Mouse (Mus musculus) G1E (cell line): ENCODE results near the gene Hoxd13. TPM values are rescaled to one million over a fixed set of nuclear protein-coding genes. Genes with fewer than 3 reads are reported as not detected.

ENCODE experiments used
- ATAC-seq: 2 replicates; pipeline ENCODE4 v1.8.0; 2016; ENCODE audit warnings: mild to moderate bottlenecking; ENCODE audit not compliant: insufficient number of reproducible peaks, poor library complexity, low FRiP score, severe bottlenecking; ENCODE audit errors: extremely low read depth
- DNase-seq: peaks from one replicate; pipeline ENCODE4 v3.0.0; 2012; ENCODE audit warnings: low spot score
- H3K27me3 ChIP-seq: 2 replicates; pipeline ENCODE4 v1.6.1; 2012; ENCODE audit warnings: mild to moderate bottlenecking, low read length, inconsistent platforms; ENCODE audit not compliant: insufficient read depth
- H3K36me3 ChIP-seq: replicated peaks from 2 replicates; pipeline ENCODE3; 2012; ENCODE audit warnings: mild to moderate bottlenecking, inconsistent platforms
- H3K4me1 ChIP-seq: 2 replicates; pipeline ENCODE4 v1.6.1; 2012; ENCODE audit warnings: low read depth, low read length, inconsistent platforms, mixed read lengths; ENCODE audit not compliant: insufficient read depth
- H3K4me3 ChIP-seq: 2 replicates; pipeline ENCODE4 v1.5.1; 2012; ENCODE audit warnings: low read depth, mild to moderate bottlenecking, inconsistent platforms, low read length, moderate library complexity, mixed read lengths
- H3K9me3 ChIP-seq: replicated peaks from 2 replicates; pipeline ENCODE4 v1.6.1; 2012; ENCODE audit warnings: inconsistent platforms
- CTCF ChIP-seq: IDR thresholded peaks from 2 replicates; pipeline ENCODE4 v1.5.1; 2012; ENCODE audit warnings: low read depth, low read length, inconsistent platforms, mixed read lengths
- GATA1 ChIP-seq: IDR thresholded peaks from 2 replicates; pipeline ENCODE4 v1.6.1; 2012; ENCODE audit warnings: borderline replicate concordance, low read length, inconsistent platforms, mixed read lengths
- GATA2 ChIP-seq: IDR thresholded peaks from 2 replicates; pipeline ENCODE4 v1.6.1; 2012; ENCODE audit warnings: low read depth, low read length, inconsistent platforms, borderline replicate concordance
- POLR2AphosphoS5 ChIP-seq: IDR thresholded peaks from 2 replicates; pipeline ENCODE4 v1.6.1; 2012; ENCODE audit warnings: low read depth, low read length, inconsistent platforms; ENCODE audit not compliant: insufficient replicate concordance
- TAL1 ChIP-seq: conservative IDR thresholded peaks from 2 replicates; pipeline ENCODE4 v1.6.1; 2012; ENCODE audit warnings: low read depth, low read length, inconsistent platforms, mixed read lengths
- polyA plus RNA-seq: library from polyadenylated mRNA; stranded (reverse); fragments of >175 nt; gene quantifications from 2 replicates; pipeline ENCODE4 v1.2.3, GENCODE M21; 2012
- total RNA-seq, 2 experiments: library from RNA; stranded (forward) in 1 of 2; stranded (reverse) in 1 of 2; fragments of 200-1000 nt in 1 of 2; fragments of >200 nt in 1 of 2; fragmentation: Nextera tagmentation in 1 of 2; gene quantifications; 2 replicates each; pipeline ENCODE4 v1.2.3; 2014 to 2017

The Hoxd13 gene
- total RNA-seq (2014; fragmentation: Nextera tagmentation) (not detected in 2 replicates), total RNA-seq (2017) (0.05 and 0.17 TPM in 2 replicates), polyA plus RNA-seq (not detected in 2 replicates)

DNA sequence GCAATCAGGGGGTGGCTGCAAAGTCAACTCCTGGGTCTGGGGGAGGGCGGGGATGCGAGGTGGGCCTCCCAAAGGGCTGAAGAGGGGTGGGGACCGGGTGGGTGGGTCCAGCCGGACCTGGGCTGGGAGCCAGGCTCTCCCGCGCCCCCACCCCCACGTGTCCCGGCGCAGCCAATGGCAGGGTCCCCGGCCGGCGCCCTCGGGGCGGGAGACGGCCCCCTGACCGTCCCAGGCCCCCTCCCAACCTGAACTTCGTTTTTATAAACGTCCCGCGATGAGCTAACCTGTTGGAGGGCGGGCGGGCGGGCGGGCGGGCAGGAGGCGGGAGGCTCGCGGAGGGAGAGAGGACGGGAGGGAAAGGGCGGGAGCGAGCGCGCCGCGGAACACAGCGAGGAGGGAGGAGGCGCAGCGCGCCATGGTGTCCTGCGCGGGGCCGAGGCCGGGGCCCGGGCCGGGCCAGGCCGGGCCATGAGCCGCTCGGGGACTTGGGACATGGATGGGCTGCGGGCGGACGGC is at the start of gene Hoxd13:
Hoxd13 (plus strand) TSS at position 469 of the 516 bp plus-strand sequence.
- Histone ChIP-seq H3K9me3 (peaks cover 9% of the 10 kb centered on the region), H3K27me3 (peaks cover 39% of the 10 kb centered on the region), H3K36me3 (no peaks in the 10 kb centered on the region), H3K4me1 (peaks cover 9% of the 10 kb centered on the region), H3K4me3 (no peak within 1 kb of the TSS; the same call in 1 of the 2 replicates)
- no peak for TF ChIP-seq CTCF
- no peak for TF ChIP-seq GATA2
- no peak for TF ChIP-seq TAL1
- no peak for TF ChIP-seq POLR2AphosphoS5
- TF ChIP-seq GATA1 = no peak
- ATAC-seq (no peak), DNase-seq (no peak)

DNA sequence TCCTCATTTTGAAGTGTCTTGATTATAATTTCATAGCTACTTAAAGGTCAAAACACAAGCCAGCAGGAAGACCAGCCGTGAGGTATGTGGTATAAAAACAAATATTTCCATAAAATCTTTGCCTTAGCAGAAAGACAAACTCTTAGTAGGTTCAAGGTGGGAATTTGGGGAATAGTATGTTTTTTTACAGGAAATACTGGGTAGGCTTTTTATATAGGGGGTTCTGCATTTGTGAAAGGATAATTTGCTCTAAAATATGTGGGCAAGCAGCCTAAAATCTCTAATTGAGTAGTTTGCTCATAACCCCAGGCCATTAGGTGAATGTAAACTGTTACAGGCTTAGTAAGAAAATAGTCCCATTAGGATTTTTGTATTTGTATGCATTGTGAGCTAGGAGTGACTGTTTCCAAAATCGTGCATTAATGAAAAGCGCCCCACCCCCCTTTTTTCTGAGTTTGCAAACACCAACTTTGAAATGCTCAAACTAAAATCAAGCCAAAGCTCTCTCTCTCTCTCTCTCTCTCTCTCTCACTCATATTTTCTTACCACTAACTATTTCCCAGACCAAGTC is 48.3 kb upstream of the Hoxd13 start:
- no peaks in the 10 kb centered on the region for H3K9me3 ChIP-seq
- H3K36me3 ChIP-seq = no peaks in the 10 kb centered on the region
- H3K27me3 ChIP-seq = peaks cover 5% of the 10 kb centered on the region
- no peak overlapping the region for H3K4me3 ChIP-seq
- TF ChIP-seq POLR2AphosphoS5 = no peak
- TF ChIP-seq GATA2 = no peak
- TF ChIP-seq CTCF = no peak
- TF ChIP-seq GATA1 = no peak
- no peak for TF ChIP-seq TAL1
- DNase-seq = no peak
- no peaks in the 10 kb centered on the region for H3K4me1 ChIP-seq
- ATAC-seq = no peak

DNA sequence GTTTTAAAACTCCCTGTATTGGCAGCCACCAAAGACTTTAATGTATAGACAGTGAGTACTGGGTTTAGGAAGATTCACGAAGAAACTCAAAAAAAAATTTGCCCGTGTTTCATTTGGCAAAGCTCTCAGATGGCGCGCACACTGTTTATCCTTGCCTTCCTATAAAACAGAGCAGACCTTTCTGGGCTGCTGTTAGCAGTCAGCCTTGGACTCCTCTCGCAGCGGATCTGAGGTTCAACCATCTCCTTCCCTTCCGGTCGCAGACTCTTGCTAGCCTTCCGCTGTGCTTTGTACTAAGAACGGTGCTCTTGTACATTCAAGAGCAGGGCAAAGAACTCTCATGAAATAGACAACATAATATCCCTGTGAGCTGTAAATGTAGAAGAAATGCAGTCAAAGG is 47.7 kb upstream of the Hoxd13 start:
- Histone ChIP-seq H3K27me3 (peaks cover 5% of the 10 kb centered on the region), H3K36me3 (no peaks in the 10 kb centered on the region), H3K4me1 (no peaks in the 10 kb centered on the region), H3K4me3 (no peak overlapping the region), H3K9me3 (no peaks in the 10 kb centered on the region)
- TF ChIP-seq POLR2AphosphoS5 = no peak
- no peak for TF ChIP-seq CTCF
- TF ChIP-seq TAL1 = no peak
- TF ChIP-seq GATA1 = no peak
- no peak for TF ChIP-seq GATA2
- DNase-seq = no peak
- ATAC-seq = no peak

DNA sequence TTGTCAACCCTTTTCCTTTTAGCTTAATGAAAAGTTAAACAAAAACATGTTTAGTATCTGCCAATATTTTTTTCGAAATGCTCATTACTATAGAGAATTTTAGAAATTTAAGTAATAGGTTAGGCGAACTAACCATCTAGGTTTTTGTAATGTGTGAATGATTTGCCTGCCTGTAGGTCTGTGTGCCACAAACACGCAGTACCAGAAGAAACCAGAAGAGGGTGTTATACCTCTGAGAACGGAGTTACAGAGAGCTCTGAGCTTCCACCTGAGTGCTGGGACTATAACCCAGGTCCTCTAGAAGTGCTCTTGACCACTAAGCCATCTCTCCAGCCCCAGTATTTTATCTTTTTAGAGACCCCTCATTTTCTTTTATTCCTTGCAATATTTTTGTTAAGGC is 32.7 kb upstream of the Hoxd13 start:
- ATAC-seq = no peak
- no peak for TF ChIP-seq CTCF
- no peak for TF ChIP-seq GATA1
- no peak for TF ChIP-seq TAL1
- TF ChIP-seq POLR2AphosphoS5 = no peak
- no peak for TF ChIP-seq GATA2
- Histone ChIP-seq H3K36me3 (no peaks in the 10 kb centered on the region), H3K4me1 (no peaks in the 10 kb centered on the region), H3K9me3 (no peaks in the 10 kb centered on the region), H3K4me3 (no peak overlapping the region), H3K27me3 (no peaks in the 10 kb centered on the region)
- no peak for DNase-seq

DNA sequence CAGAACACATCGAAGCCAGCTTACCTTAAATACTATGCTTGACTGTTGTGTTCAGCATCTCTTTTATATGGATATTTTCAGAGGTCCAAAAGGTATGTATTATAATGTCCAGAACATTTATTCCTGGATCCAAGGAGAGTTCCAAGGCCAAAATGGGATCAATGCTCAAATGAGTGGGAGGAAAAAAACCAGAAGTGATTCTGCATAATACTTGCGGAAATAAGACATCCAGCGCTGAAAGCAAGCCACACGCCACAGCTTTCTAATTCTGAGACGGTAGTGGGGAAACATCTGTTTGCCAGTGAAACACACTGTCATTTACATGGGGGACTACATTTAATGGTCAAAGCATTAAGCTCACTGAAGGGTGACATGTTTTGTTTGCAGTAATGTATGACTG is 25.7 kb upstream of the Hoxd13 start:
- Histone ChIP-seq H3K4me1 (no peaks in the 10 kb centered on the region), H3K9me3 (no peaks in the 10 kb centered on the region), H3K36me3 (no peaks in the 10 kb centered on the region), H3K27me3 (no peaks in the 10 kb centered on the region), H3K4me3 (no peak overlapping the region)
- no peak for DNase-seq
- no peak for ATAC-seq
- no peak for TF ChIP-seq POLR2AphosphoS5
- TF ChIP-seq CTCF = no peak

DNA sequence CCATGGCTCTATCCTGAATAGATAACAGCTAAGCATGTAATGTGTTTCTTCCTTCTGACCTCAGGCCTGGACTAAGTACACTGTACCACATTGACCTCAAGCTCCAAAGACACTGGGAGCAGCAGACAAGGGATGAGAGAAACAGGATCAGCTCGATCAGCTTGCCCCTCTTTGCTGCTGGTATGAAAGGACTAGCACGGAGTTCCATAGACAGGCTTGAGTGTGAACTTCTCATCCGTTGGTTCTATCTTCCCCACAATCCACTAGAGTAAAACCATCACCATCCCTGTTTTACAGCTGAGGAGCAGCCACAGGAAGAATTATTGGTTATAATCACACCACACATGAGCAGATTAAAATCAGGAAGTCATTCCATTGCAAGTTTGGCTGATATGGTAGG is 22.5 kb upstream of the Hoxd13 start:
- H3K9me3 ChIP-seq = no peaks in the 10 kb centered on the region
- H3K27me3 ChIP-seq = no peaks in the 10 kb centered on the region
- ATAC-seq (no peak), DNase-seq (no peak)
- H3K4me3 ChIP-seq = no peak overlapping the region
- no peaks in the 10 kb centered on the region for H3K4me1 ChIP-seq
- TF ChIP-seq GATA2 (no peak), CTCF (no peak), TAL1 (no peak), POLR2AphosphoS5 (no peak), GATA1 (no peak)
- no peaks in the 10 kb centered on the region for H3K36me3 ChIP-seq
